Mouse (Mus musculus) CH12.LX (cell line): Measurements from ENCODE around the gene Zfp609. TPM values are rescaled to one million over a fixed set of nuclear protein-coding genes. Genes with fewer than 3 reads are reported as not detected.

Source experiments
- DNase-seq: peaks from one replicate; pipeline ENCODE4 v3.0.0-alpha.2; 2013; ENCODE audit errors: extremely low read depth
- H3K27ac ChIP-seq: 2 replicates; pipeline ENCODE4 v1.5.1; 2012; ENCODE audit warnings: low read depth, mild to moderate bottlenecking, control low read depth, moderate library complexity; ENCODE audit not compliant: insufficient read depth
- H3K27me3 ChIP-seq: replicated peaks from 2 replicates; pipeline ENCODE3; 2012; ENCODE audit warnings: inconsistent platforms
- H3K36me3 ChIP-seq, 2 experiments: replicated peaks in 1 of 2; 2 replicates each; pipeline versions ENCODE3 to v1.6.1; 2012; ENCODE audit warnings: inconsistent platforms in 1 of 2, low read length in 1 of 2, mild to moderate bottlenecking in 1 of 2, mixed read lengths in 1 of 2, moderate library complexity in 1 of 2; ENCODE audit not compliant: control insufficient read depth in 1 of 2, insufficient read depth in 1 of 2
- H3K4me1 ChIP-seq, 2 experiments: 2 replicates each; pipeline ENCODE4 v1.6.1; 2012; ENCODE audit warnings: inconsistent platforms in 1 of 2, moderate library complexity in 1 of 2; ENCODE audit not compliant: insufficient read depth in 2 of 2, control insufficient read depth in 1 of 2
- H3K4me2 ChIP-seq: 2 replicates; pipeline ENCODE4 v1.6.1; 2012; ENCODE audit warnings: low read depth, mild to moderate bottlenecking, control low read depth; ENCODE audit not compliant: poor library complexity, insufficient read depth, severe bottlenecking
- H3K4me3 ChIP-seq, 3 experiments: fragments of 150-350 bp in 1 of 3; sonication (generic) in 1 of 3; replicated peaks in 1 of 3; 2 replicates each; pipeline versions ENCODE3 to v1.5.1; 2011 to 2012; ENCODE audit warnings: low read depth in 2 of 3, low read length in 2 of 3, mild to moderate bottlenecking in 2 of 3, moderate library complexity in 2 of 3, control low read depth in 1 of 3, improper control_type of control experiment in 1 of 3, inconsistent platforms in 1 of 3, mixed read lengths in 1 of 3; ENCODE audit not compliant: poor library complexity in 1 of 3
- H3K79me2 ChIP-seq: replicated peaks from 2 replicates; pipeline ENCODE4 v1.6.1; 2012; ENCODE audit warnings: mild to moderate bottlenecking, moderate library complexity; ENCODE audit not compliant: control insufficient read depth, poor library complexity, insufficient read depth, severe bottlenecking; ENCODE audit errors: extremely low read depth
- H3K9ac ChIP-seq: 2 replicates; pipeline ENCODE4 v1.6.1; 2012; ENCODE audit warnings: low read depth, mild to moderate bottlenecking, control low read depth, moderate library complexity; ENCODE audit not compliant: insufficient read depth
- H3K9me3 ChIP-seq: replicated peaks from 2 replicates; pipeline ENCODE3; 2012; ENCODE audit warnings: low read length, inconsistent platforms, mixed read lengths
- CHD1 ChIP-seq: IDR thresholded peaks from 2 replicates; pipeline ENCODE4 v1.6.1; 2012; ENCODE audit warnings: low read depth, low read length, improper control_type of control experiment, inconsistent platforms
- CHD2 ChIP-seq: IDR thresholded peaks from 2 replicates; pipeline ENCODE4 v1.6.1; 2011; ENCODE audit warnings: low read length, improper control_type of control experiment
- CTCF ChIP-seq, 2 experiments: IDR thresholded peaks in 1 of 2; conservative IDR thresholded peaks in 1 of 2; 2 replicates each; pipeline ENCODE4 v1.5.1; 2011 to 2012; ENCODE audit warnings: low read depth in 2 of 2, low read length in 2 of 2, improper control_type of control experiment in 1 of 2, inconsistent platforms in 1 of 2, mild to moderate bottlenecking in 1 of 2, moderate library complexity in 1 of 2
- ELF1 ChIP-seq: IDR thresholded peaks from 2 replicates; pipeline ENCODE4 v1.6.1; 2014; ENCODE audit warnings: low read depth, mild to moderate bottlenecking, inconsistent platforms, low read length, improper control_type of control experiment
- EP300 ChIP-seq: IDR thresholded peaks from 2 replicates; pipeline ENCODE4 v1.6.1; 2011; ENCODE audit warnings: low read length, improper control_type of control experiment
- GABPA ChIP-seq: IDR thresholded peaks from 2 replicates; pipeline ENCODE4 v1.6.1; 2012; ENCODE audit warnings: low read depth, low read length, improper control_type of control experiment, inconsistent platforms; ENCODE audit not compliant: insufficient replicate concordance
- HCFC1 ChIP-seq: IDR thresholded peaks from 2 replicates; pipeline ENCODE4 v1.6.1; 2012; ENCODE audit warnings: low read depth, mild to moderate bottlenecking, inconsistent platforms, low read length, improper control_type of control experiment
- IRF4 ChIP-seq: IDR thresholded peaks from 2 replicates; pipeline ENCODE4 v1.6.1; 2014; ENCODE audit warnings: low read depth, mild to moderate bottlenecking, inconsistent platforms, low read length, improper control_type of control experiment
- JUND ChIP-seq: conservative IDR thresholded peaks from 2 replicates; pipeline ENCODE4 v1.6.1; 2011; ENCODE audit warnings: low read depth, low read length, improper control_type of control experiment
- KAT2A ChIP-seq: IDR thresholded peaks from 2 replicates; pipeline ENCODE4 v1.6.1; 2012; ENCODE audit warnings: low read length, improper control_type of control experiment, inconsistent platforms; ENCODE audit not compliant: insufficient replicate concordance
- MAFK ChIP-seq: IDR thresholded peaks from 2 replicates; pipeline ENCODE4 v1.6.1; 2011; ENCODE audit warnings: low read length, improper control_type of control experiment; ENCODE audit not compliant: insufficient replicate concordance
- MAX ChIP-seq: IDR thresholded peaks from 2 replicates; pipeline ENCODE4 v1.6.1; 2011; ENCODE audit warnings: low read length, improper control_type of control experiment
- MAZ ChIP-seq: IDR thresholded peaks from 2 replicates; pipeline ENCODE4 v1.6.1; 2012; ENCODE audit warnings: low read depth, mild to moderate bottlenecking, inconsistent platforms, low read length, improper control_type of control experiment, moderate library complexity
- MEF2A ChIP-seq: IDR thresholded peaks from 2 replicates; pipeline ENCODE4 v1.6.1; 2014; ENCODE audit warnings: low read depth, mild to moderate bottlenecking, inconsistent platforms, low read length, improper control_type of control experiment, borderline replicate concordance
- MXI1 ChIP-seq: IDR thresholded peaks from 2 replicates; pipeline ENCODE4 v1.6.1; 2011; ENCODE audit warnings: mild to moderate bottlenecking, low read depth, low read length, improper control_type of control experiment
- NELFE ChIP-seq: IDR thresholded peaks from 2 replicates; pipeline ENCODE4 v1.6.1; 2011; ENCODE audit warnings: low read depth, low read length, improper control_type of control experiment
- NRF1 ChIP-seq: IDR thresholded peaks from 2 replicates; pipeline ENCODE4 v1.6.1; 2014; ENCODE audit warnings: low read depth, mild to moderate bottlenecking, inconsistent platforms, low read length, improper control_type of control experiment, moderate library complexity
- POLR2A ChIP-seq: IDR thresholded peaks from 2 replicates; pipeline ENCODE4 v1.6.1; 2011; ENCODE audit warnings: low read depth, mild to moderate bottlenecking, improper control_type of control experiment, low read length
- POLR2AphosphoS2 ChIP-seq: IDR thresholded peaks from 2 replicates; pipeline ENCODE4 v1.6.1; 2011; ENCODE audit warnings: low read depth, low read length, improper control_type of control experiment
- RCOR1 ChIP-seq: conservative IDR thresholded peaks from 2 replicates; pipeline ENCODE4 v1.6.1; 2012; ENCODE audit warnings: low read depth, mild to moderate bottlenecking, inconsistent platforms, low read length, improper control_type of control experiment
- SIN3A ChIP-seq: IDR thresholded peaks from 2 replicates; pipeline ENCODE4 v1.6.1; 2012; ENCODE audit warnings: low read length, improper control_type of control experiment, inconsistent platforms
- SMC3 ChIP-seq: IDR thresholded peaks from 2 replicates; pipeline ENCODE4 v1.6.1; 2011; ENCODE audit warnings: low read depth, low read length, improper control_type of control experiment
- TBP ChIP-seq: conservative IDR thresholded peaks from 2 replicates; pipeline ENCODE4 v1.6.1; 2011; ENCODE audit warnings: low read depth, low read length, improper control_type of control experiment
- TCF12 ChIP-seq: IDR thresholded peaks from 2 replicates; pipeline ENCODE4 v1.6.1; 2014; ENCODE audit warnings: low read depth, mild to moderate bottlenecking, inconsistent platforms, low read length, improper control_type of control experiment
- UBTF ChIP-seq: IDR thresholded peaks from 2 replicates; pipeline ENCODE4 v1.6.1; 2012; ENCODE audit warnings: low read depth, mild to moderate bottlenecking, inconsistent platforms, low read length, improper control_type of control experiment, moderate library complexity
- ZMIZ1 ChIP-seq: IDR thresholded peaks from 2 replicates; pipeline ENCODE4 v1.6.1; 2012; ENCODE audit warnings: low read depth, mild to moderate bottlenecking, inconsistent platforms, low read length, improper control_type of control experiment
- dilution Hi-C: fragments of 300-500 bp; cut with MboI; formaldehyde crosslinking; loops from 2 replicates; pipeline ENCODE4 v1.14.3; 2020; ENCODE audit warnings: low sequenced_read_pairs; ENCODE audit not compliant: extremely low pct_unique_long_range_greater_than_20kb, extremely low pct_ligation_motif_present
- in situ Hi-C: fragments of 300-500 bp; cut with MboI; formaldehyde crosslinking; loops from 3 replicates; pipeline ENCODE4 v1.14.3; 2019; ENCODE audit warnings: low sequenced_read_pairs, low pct_ligation_motif_present, low pct_unique_long_range_greater_than_20kb, mixed read lengths
- polyA plus RNA-seq: library from polyadenylated mRNA; unstranded; fragments of >175 nt; gene quantifications from 2 replicates; pipeline ENCODE4 v1.2.1, GENCODE M21; 2012; ENCODE audit warnings: low read depth; ENCODE audit not compliant: insufficient read length
- total RNA-seq, 2 experiments: library from RNA; depleted of rRNA; stranded (reverse); fragments of 300-350 nt in 1 of 2; fragments of >200 nt in 1 of 2; gene quantifications; 2 replicates each; pipeline ENCODE4 v1.2.3; 2012 to 2014

Gene Zfp609
- total RNA-seq (2012; rRNA removed): 3.2 and 3.5 TPM in 2 replicates
- total RNA-seq (2014; rRNA removed): 1.2 and 1.5 TPM in 2 replicates
- 14.6 and 15.4 TPM in 2 replicates for polyA plus RNA-seq

GRCm38 (mm10) chr9:65827344-65828015 lies at the start of gene Zfp609:
TSS of gene Zfp609 (minus strand) at chr9:65827564.
- Histone ChIP-seq H3K27ac (peak within 1 kb of the TSS; percentile 34), H3K79me2 (peaks cover 15% of the 10 kb centered on the region), H3K4me1 (peaks cover 9 to 64% of the 10 kb centered on the region in 2 experiments), H3K9ac (peak within 1 kb of the TSS; percentile 89), H3K27me3 (no peaks in the 10 kb centered on the region), H3K4me2 (peak within 1 kb of the TSS; percentile 90), H3K9me3 (no peaks in the 10 kb centered on the region), H3K36me3 (no peaks in the 10 kb centered on the region), H3K4me3 (peak within 1 kb of the TSS; percentile 65 to 84 (median 84))
- dilution Hi-C loops: no loop called here
- TF ChIP-seq SIN3A: peak; percentile 70
- 0 out of 2 replicates have a peak, but pooled peaks have one; percentile 39 for TF ChIP-seq TBP
- no peak for TF ChIP-seq SMC3
- peak; percentile 62; the same call in 1 of the 2 replicates for TF ChIP-seq TCF12
- 0 out of 2 replicates have a peak, but pooled peaks have one; percentile 32 for TF ChIP-seq KAT2A
- peak; percentile 50; the same call in 1 of the 2 replicates for TF ChIP-seq UBTF
- TF ChIP-seq ZMIZ1: no peak; the same call in 1 of the 2 replicates
- peak; percentile 77 for TF ChIP-seq ELF1
- peak; percentile 45; the same call in 1 of the 2 replicates for TF ChIP-seq NRF1
- TF ChIP-seq CHD2: no peak; the same call in 1 of the 2 replicates
- TF ChIP-seq MAX: peak; percentile 23; the same call in 1 of the 2 replicates
- TF ChIP-seq POLR2A: peak; percentile 58; the same call in 1 of the 2 replicates
- TF ChIP-seq MEF2A: peak; percentile 24; the same call in 1 of the 2 replicates
- TF ChIP-seq MAZ: 0 out of 2 replicates have a peak, but pooled peaks have one; percentile 26
- peak; percentile 73 for TF ChIP-seq IRF4
- no peak for TF ChIP-seq GABPA
- no peak for TF ChIP-seq POLR2AphosphoS2
- peak; percentile 63 for TF ChIP-seq HCFC1
- TF ChIP-seq MXI1: 0 out of 2 replicates have a peak, but pooled peaks have one; percentile 5
- in situ Hi-C loops: loop anchor here (5.0 kb wide), 1 partner anchor 155 kb away; no protein-coding TSS in a partner anchor
- peak; percentile 92 for DNase-seq

- no peaks in the 10 kb centered on the region for H3K4me1 ChIP-seq
- H3K4me3 ChIP-seq: no peak overlapping the region
- no peak overlapping the region for H3K9ac ChIP-seq
- dilution Hi-C loops (no loop called here), in situ Hi-C loops (no loop called here)
- TF ChIP-seq GABPA: no peak
- TF ChIP-seq HCFC1: no peak
- no peak for TF ChIP-seq JUND
- no peak for TF ChIP-seq RCOR1
- TF ChIP-seq NELFE: no peak
- no peak for TF ChIP-seq IRF4
- no peak for TF ChIP-seq POLR2AphosphoS2
- TF ChIP-seq TBP: no peak
- TF ChIP-seq CTCF (conservative IDR thresholded peaks at IDR 0.05 in 1 of 2, IDR thresholded peaks at IDR 0.05 in 1 of 2; ENCODE audit: low read depth in 2 of 2, low read length in 2 of 2): no peak
- TF ChIP-seq ELF1: no peak
- TF ChIP-seq SIN3A: no peak
- TF ChIP-seq MAFK: no peak
- no peak for TF ChIP-seq EP300
- TF ChIP-seq CHD1: no peak
- no peak for DNase-seq
- no peak overlapping the region for H3K27ac ChIP-seq
- H3K36me3 ChIP-seq: peaks cover 27 to 53% of the 10 kb centered on the region in 2 experiments
- H3K79me2 ChIP-seq: no peaks in the 10 kb centered on the region
- H3K27me3 ChIP-seq: no peaks in the 10 kb centered on the region
- no peaks in the 10 kb centered on the region for H3K9me3 ChIP-seq
- no peak overlapping the region for H3K4me2 ChIP-seq
These were observed 32.3 kb upstream of the Zfp609 start for GRCm38 (mm10) chr9:65859656-65860055.
